Mouse (Mus musculus): ENCODE measurements at regions not wholly inside any gene's neighbourhood (a gene's known extent, or its start where the extent isn't known, plus 50 kb on each side); places are given as distances from the start of the nearest gene placed in this dataset.
A peak's percentile ranks its signal among the peaks of the same experiment; 100 is the strongest.

DNA sequence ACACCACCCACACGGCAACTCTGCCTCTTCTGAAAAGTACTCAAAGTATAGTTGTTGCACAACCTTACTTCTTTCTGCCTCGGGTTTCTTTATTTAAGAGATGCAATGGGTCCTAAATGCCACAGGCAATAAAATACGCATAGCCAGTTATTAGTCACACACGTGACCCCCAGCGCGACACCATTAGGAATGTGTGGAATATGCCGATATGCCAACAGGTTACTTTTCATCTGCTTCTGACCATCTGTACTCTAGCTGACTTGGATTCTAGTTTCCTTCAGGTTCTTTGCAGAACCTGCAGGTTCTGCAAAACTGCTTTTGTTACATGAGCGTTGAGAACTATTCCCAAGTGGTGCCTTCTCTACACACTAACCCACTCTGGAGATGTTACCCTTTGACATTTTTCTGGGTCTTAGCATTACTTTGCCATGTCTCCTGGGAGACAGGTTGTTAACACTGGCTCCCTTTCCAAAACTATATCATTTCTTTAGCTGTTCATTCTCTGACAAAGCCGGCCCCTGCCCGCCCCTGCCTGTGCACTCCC is 515.6 kb downstream of the Gja1 start:
- Histone ChIP-seq H3K4me2 (peak overlapping the region; percentile 8; the same call in 1 of the 2 replicates), H3K27ac (peak overlapping the region; percentile 80)
- ATAC-seq (ENCODE audit: insufficient number of reproducible peaks, insufficient read depth, low FRiP score, low TSS enrichment, low read depth), result peak; percentile 81

GRCm38 (mm10) chr10:56893210-56893705 is 516.1 kb downstream of the Gja1 start:
- 52% methylated on average over 8 of the region's 8 CpGs for WGBS
- H3K4me1 ChIP-seq (replicated peaks), result peaks cover 15% of the 10 kb centered on the region
- peak; percentile 97 for ATAC-seq (ENCODE audit: insufficient number of reproducible peaks, insufficient read depth, low FRiP score, low TSS enrichment, low read depth)
- peak overlapping the region; percentile 8; the same call in 1 of the 2 replicates for H3K4me2 ChIP-seq
- H3K4me3 ChIP-seq (replicated peaks), result no peak overlapping the region
- H3K36me3 ChIP-seq, result no peaks in the 10 kb centered on the region
- H3K9me3 ChIP-seq, result 0 out of 2 replicates have a peak, but pooled peaks cover under 1% of the 10 kb centered on the region
- H3K27me3 ChIP-seq, result no peaks in the 10 kb centered on the region
- no peak overlapping the region for H3K9ac ChIP-seq (replicated peaks)
- H3K27ac ChIP-seq, result peak overlapping the region; percentile 80

More for the DNA sequence above, 515.6 kb downstream of the Gja1 start:
- Histone ChIP-seq H3K4me1 (replicated peaks) (peaks cover 15% of the 10 kb centered on the region), H3K4me3 (replicated peaks) (no peak overlapping the region), H3K9me3 (0 out of 2 replicates have a peak, but pooled peaks cover 2% of the 10 kb centered on the region), H3K9ac (replicated peaks) (no peak overlapping the region), H3K27me3 (no peaks in the 10 kb centered on the region), H3K36me3 (no peaks in the 10 kb centered on the region)
- WGBS, result 31% methylated on average over 10 of the region's 10 CpGs

DNA sequence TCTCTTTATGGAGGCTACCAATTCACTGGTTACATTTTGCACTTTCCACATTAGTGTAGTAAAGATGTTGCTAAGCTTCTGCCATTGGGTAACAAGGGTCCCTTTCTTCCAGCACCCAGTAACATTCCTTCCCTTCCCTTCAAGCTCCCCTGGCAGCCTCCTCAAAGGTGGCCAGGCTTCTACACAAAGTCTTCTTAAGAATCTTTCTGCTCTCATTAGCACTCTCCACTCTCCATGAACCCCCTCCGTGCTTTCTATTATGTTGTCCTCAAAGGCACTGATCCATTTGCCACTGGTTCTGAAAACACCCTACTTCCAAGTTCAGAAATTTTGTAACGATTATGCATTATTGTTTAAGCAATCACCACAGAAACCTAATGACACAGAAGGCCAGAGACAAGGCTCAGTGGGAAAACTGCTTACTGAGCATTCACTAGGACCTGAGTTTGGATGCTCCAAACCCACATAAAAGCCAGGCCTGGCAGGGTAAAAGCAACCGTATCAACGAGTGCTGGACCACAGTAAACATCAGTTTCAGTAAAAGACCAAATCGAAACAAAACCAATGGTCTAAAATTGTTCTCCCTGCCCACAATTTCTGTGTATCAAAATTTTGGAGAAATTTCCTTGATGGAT is 522.6 kb downstream of the Gja1 start:
- WGBS, result 83% methylated on average over 5 of the region's 5 CpGs

GRCm38 (mm10) chr10:56900914-56901313 is 523.8 kb downstream of the Gja1 start:
- no peak for ATAC-seq (ENCODE audit: insufficient number of reproducible peaks, insufficient read depth, low FRiP score, low TSS enrichment, low read depth)
- 85% methylated on average over 6 of the region's 6 CpGs for WGBS
- Histone ChIP-seq H3K27me3 (no peaks in the 10 kb centered on the region), H3K36me3 (no peaks in the 10 kb centered on the region), H3K4me3 (replicated peaks) (no peak overlapping the region), H3K27ac (no peak overlapping the region), H3K4me2 (no peak overlapping the region), H3K9me3 (no peaks in the 10 kb centered on the region), H3K9ac (replicated peaks) (no peak overlapping the region), H3K4me1 (replicated peaks) (no peaks in the 10 kb centered on the region; the same call in 1 of the 2 replicates)

More for the DNA sequence above, 522.6 kb downstream of the Gja1 start:
- Histone ChIP-seq H3K4me2 (no peak overlapping the region), H3K4me3 (replicated peaks) (no peak overlapping the region), H3K36me3 (no peaks in the 10 kb centered on the region), H3K27me3 (no peaks in the 10 kb centered on the region), H3K4me1 (replicated peaks) (no peaks in the 10 kb centered on the region; the same call in 1 of the 2 replicates), H3K27ac (no peak overlapping the region), H3K9ac (replicated peaks) (no peak overlapping the region), H3K9me3 (no peaks in the 10 kb centered on the region)
- no peak for ATAC-seq (ENCODE audit: insufficient number of reproducible peaks, insufficient read depth, low FRiP score, low TSS enrichment, low read depth)

DNA sequence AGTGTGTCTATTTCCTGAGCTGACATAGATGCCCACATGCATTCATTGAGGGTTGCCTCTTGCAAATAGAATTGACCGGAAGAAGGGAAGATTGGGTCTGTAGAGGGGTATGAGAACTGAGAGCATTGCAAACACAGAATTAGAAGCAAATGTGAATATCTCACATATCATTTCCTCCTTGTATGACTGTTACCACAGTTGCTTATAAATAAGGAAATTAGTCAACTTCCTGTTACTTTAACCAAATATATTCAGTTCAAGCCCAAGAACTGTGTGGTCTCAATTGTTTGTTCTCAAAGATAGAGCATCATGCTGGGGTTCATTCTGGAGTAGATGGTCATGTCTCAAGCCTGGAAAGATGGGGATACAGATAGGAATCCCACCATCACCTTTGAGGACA is 535.6 kb downstream of the Gja1 start:
- Histone ChIP-seq H3K9ac (replicated peaks) (no peak overlapping the region), H3K9me3 (no peaks in the 10 kb centered on the region), H3K4me2 (no peak overlapping the region), H3K36me3 (no peaks in the 10 kb centered on the region), H3K27ac (no peak overlapping the region), H3K27me3 (no peaks in the 10 kb centered on the region), H3K4me3 (replicated peaks) (no peak overlapping the region), H3K4me1 (replicated peaks) (no peaks in the 10 kb centered on the region)
- no peak for ATAC-seq (ENCODE audit: insufficient number of reproducible peaks, insufficient read depth, low FRiP score, low TSS enrichment, low read depth)
- 87% methylated on average over 1 of the region's 1 CpGs for WGBS

GRCm38 (mm10) chr10:56914103-56914502 is 537.0 kb downstream of the Gja1 start:
- Histone ChIP-seq H3K27ac (no peak overlapping the region), H3K4me3 (replicated peaks) (no peak overlapping the region)
- 83% methylated on average over 5 of the region's 5 CpGs for WGBS

DNA sequence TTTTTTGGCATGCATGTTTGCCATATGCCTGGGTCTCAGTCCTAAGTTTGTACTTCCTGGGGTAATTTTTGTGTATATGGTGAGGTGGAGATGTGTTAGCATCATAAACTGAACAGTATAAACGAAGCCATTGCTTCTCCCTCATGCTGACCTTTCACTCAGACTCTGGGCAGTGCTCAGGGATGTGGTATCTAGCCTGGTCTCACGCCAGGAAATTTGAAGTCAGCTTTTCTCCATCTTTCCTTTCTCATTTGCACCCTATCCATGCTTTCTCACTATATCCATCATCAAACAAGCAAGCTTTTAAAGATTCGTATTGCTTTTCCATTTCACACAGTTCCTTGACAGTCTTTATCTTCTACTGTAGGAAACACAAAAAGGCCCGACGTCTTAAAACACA is 541.3 kb downstream of the Gja1 start:
- no peaks in the 10 kb centered on the region for H3K27me3 ChIP-seq
- no peaks in the 10 kb centered on the region for H3K9me3 ChIP-seq
- no peak overlapping the region for H3K4me2 ChIP-seq
- no peak overlapping the region for H3K4me3 ChIP-seq (replicated peaks)
- ATAC-seq (ENCODE audit: insufficient number of reproducible peaks, insufficient read depth, low FRiP score, low TSS enrichment, low read depth), result no peak
- H3K27ac ChIP-seq, result no peak overlapping the region
- peaks cover 17% of the 10 kb centered on the region for H3K4me1 ChIP-seq (replicated peaks)
- no peak overlapping the region for H3K9ac ChIP-seq (replicated peaks)
- WGBS, result 79% methylated on average over 5 of the region's 5 CpGs
- H3K36me3 ChIP-seq, result no peaks in the 10 kb centered on the region

More at GRCm38 (mm10) chr10:56914103-56914502, 537.0 kb downstream of the Gja1 start:
- Histone ChIP-seq H3K27me3 (no peaks in the 10 kb centered on the region), H3K4me1 (replicated peaks) (no peaks in the 10 kb centered on the region), H3K36me3 (no peaks in the 10 kb centered on the region), H3K9me3 (no peaks in the 10 kb centered on the region), H3K4me2 (no peak overlapping the region), H3K9ac (replicated peaks) (no peak overlapping the region)
- no peak for ATAC-seq (ENCODE audit: insufficient number of reproducible peaks, insufficient read depth, low FRiP score, low TSS enrichment, low read depth)

- peak overlapping the region; percentile 93 for H3K27ac ChIP-seq
These were observed 543.9 kb downstream of the Gja1 start for GRCm38 (mm10) chr10:56920711-56921672.

DNA sequence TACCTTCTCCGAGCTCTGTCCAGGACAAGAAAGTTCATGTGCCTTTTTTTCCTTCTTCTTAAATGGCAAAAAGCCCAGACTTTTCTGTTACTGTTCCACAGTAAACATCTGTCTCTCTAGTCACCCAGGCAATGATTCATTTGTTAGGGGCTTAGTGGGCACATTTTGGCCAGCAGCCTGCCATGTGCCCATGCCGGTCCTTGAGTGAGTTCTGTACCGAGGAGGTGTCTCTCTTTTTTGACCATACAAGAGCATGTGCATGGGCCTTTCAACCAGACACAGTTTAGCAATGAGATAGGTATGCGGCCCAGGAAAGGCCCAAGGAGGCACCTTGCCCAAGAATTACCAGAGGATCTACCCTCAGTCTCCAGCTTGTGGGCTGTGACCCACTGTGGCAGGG is 551.0 kb upstream of the Hsf2 start:
- Histone ChIP-seq H3K4me1 (replicated peaks) (no peaks in the 10 kb centered on the region), H3K27me3 (no peaks in the 10 kb centered on the region), H3K36me3 (no peaks in the 10 kb centered on the region), H3K4me3 (replicated peaks) (no peak overlapping the region), H3K9ac (replicated peaks) (no peak overlapping the region), H3K9me3 (no peaks in the 10 kb centered on the region), H3K27ac (no peak overlapping the region), H3K4me2 (no peak overlapping the region)
- WGBS, result 94% methylated on average over 4 of the region's 4 CpGs
- no peak for ATAC-seq (ENCODE audit: insufficient number of reproducible peaks, insufficient read depth, low FRiP score, low TSS enrichment, low read depth)

More at GRCm38 (mm10) chr10:56920711-56921672, 543.9 kb downstream of the Gja1 start:
- no peaks in the 10 kb centered on the region for H3K27me3 ChIP-seq
- H3K9me3 ChIP-seq, result no peaks in the 10 kb centered on the region
- WGBS, result 11% methylated on average over 20 of the region's 20 CpGs
- no peaks in the 10 kb centered on the region for H3K36me3 ChIP-seq
- peak overlapping the region; percentile 56 for H3K4me2 ChIP-seq
- peak overlapping the region; percentile 28 for H3K4me3 ChIP-seq (replicated peaks)
- H3K9ac ChIP-seq (replicated peaks), result no peak overlapping the region
- H3K4me1 ChIP-seq (replicated peaks), result peaks cover 17% of the 10 kb centered on the region
- peak; percentile 87 for ATAC-seq (ENCODE audit: insufficient number of reproducible peaks, insufficient read depth, low FRiP score, low TSS enrichment, low read depth)

- Histone ChIP-seq H3K4me1 (replicated peaks) (0 out of 2 replicates have a peak, but pooled peaks cover 2% of the 10 kb centered on the region), H3K4me3 (replicated peaks) (no peak overlapping the region), H3K9me3 (no peaks in the 10 kb centered on the region), H3K27me3 (no peaks in the 10 kb centered on the region), H3K27ac (no peak overlapping the region), H3K9ac (replicated peaks) (no peak overlapping the region), H3K36me3 (no peaks in the 10 kb centered on the region), H3K4me2 (no peak overlapping the region)
- ATAC-seq (ENCODE audit: insufficient number of reproducible peaks, insufficient read depth, low FRiP score, low TSS enrichment, low read depth), result no peak
- 24% methylated on average over 4 of the region's 4 CpGs for WGBS
These were observed 544.2 kb upstream of the Hsf2 start for GRCm38 (mm10) chr10:56941972-56942371.
